Comparison of ENCODE assay signal across 22 mouse cellular contexts in genomic region chr9:119804501-119804847, GRCm38 (mm10). TPM values are rescaled to one million over a fixed set of nuclear protein-coding genes. Genes with fewer than 3 reads are reported as not detected.
DNase-seq lines count a peak whose midpoint lies in the region; ATAC-seq lines count a peak whose summit lies in the region.
"Had no signal": no experiment of that assay in that cellular context is flagged by ENCODE, and none has a peak within 500 bp of the region (broad histone marks: within the 10 kb centered on the region; RNA-seq: fewer than 3 reads in every experiment).

No protein-coding gene starts in this region.

- no peak for DNase-seq in forebrain, embryonic 10.5 days (ENCODE audit: extremely low spot score, low spot score)
- peak; percentile 7 for DNase-seq in thymus, postnatal 14 days
- DNase-seq in thymus, adult 18-20 months: no peak
- no peak for DNase-seq in cerebellum, adult 8-10 months
- DNase-seq in layer of hippocampus, postnatal 36 days: no peak
- DNase-seq: cerebellum, adult 2 months; gastrocnemius, postnatal 14 days; heart, adult 2 months; heart, postnatal 4 days; kidney, adult 11 months had no signal

- no peak for ATAC-seq in forebrain, embryonic 16.5 days
- ATAC-seq in granulocyte monocyte progenitor cell, adult 5-6 weeks (replicated peaks; ENCODE audit: poor library complexity, severe bottlenecking): 0 out of 2 replicates have a peak, but pooled peaks have one; percentile 22
- ATAC-seq in megakaryocyte, adult 5-6 weeks (ENCODE audit: poor library complexity, severe bottlenecking): no peak
- ATAC-seq: hindbrain, postnatal 0 days had no signal

- H3K9me3 ChIP-seq in forebrain, embryonic 10.5 days: no peaks in the 10 kb centered on the region
- no peaks in the 10 kb centered on the region for H3K9me3 ChIP-seq in forebrain, embryonic 16.5 days (ENCODE audit: control insufficient read depth, low read length)
- H3K9me3 ChIP-seq: embryonic facial prominence, embryonic 12.5 days; lung, embryonic 15.5 days had no signal

- H3K4me2 ChIP-seq in forebrain, embryonic 16.5 days (ENCODE audit: low read length): no peak overlapping the region
- H3K4me2 ChIP-seq: embryonic facial prominence, embryonic 12.5 days; lung, embryonic 15.5 days had no signal

- H3K4me3 ChIP-seq in forebrain, embryonic 10.5 days: no peak overlapping the region
- H3K4me3 ChIP-seq in forebrain, embryonic 16.5 days (replicated peaks; ENCODE audit: low read length): no peak overlapping the region
- H3K4me3 ChIP-seq: embryonic facial prominence, embryonic 12.5 days; erythroblast, embryonic 14.5 days; heart, adult 2 months; lung, embryonic 15.5 days had no signal

- H3K27ac ChIP-seq in forebrain, embryonic 10.5 days: peak overlapping the region; percentile 90
- no peak overlapping the region for H3K27ac ChIP-seq in forebrain, embryonic 16.5 days (ENCODE audit: low read length)
- H3K27ac ChIP-seq: embryonic facial prominence, embryonic 12.5 days; heart, adult 2 months; hindbrain, postnatal 0 days; kidney, postnatal 0 days; liver, embryonic 14.5 days; lung, embryonic 15.5 days had no signal

- H3K4me1 ChIP-seq in forebrain, embryonic 10.5 days: peaks cover 59% of the 10 kb centered on the region
- peaks cover 18% of the 10 kb centered on the region for H3K4me1 ChIP-seq in forebrain, embryonic 16.5 days (replicated peaks; ENCODE audit: control insufficient read depth, insufficient read depth, low read length)
- H3K4me1 ChIP-seq: lung, embryonic 15.5 days had no signal

- no peak overlapping the region for H3K9ac ChIP-seq in forebrain, embryonic 16.5 days (replicated peaks; ENCODE audit: low read depth, low read length)
- H3K9ac ChIP-seq: embryonic facial prominence, embryonic 12.5 days; liver, embryonic 14.5 days; lung, embryonic 15.5 days had no signal

- H3K36me3 ChIP-seq in forebrain, embryonic 10.5 days (replicated peaks): no peaks in the 10 kb centered on the region
- H3K36me3 ChIP-seq in forebrain, embryonic 16.5 days (ENCODE audit: control insufficient read depth, insufficient read depth): no peaks in the 10 kb centered on the region
- H3K36me3 ChIP-seq: embryonic facial prominence, embryonic 12.5 days; lung, embryonic 15.5 days had no signal

- WGBS in forebrain, embryonic 10.5 days: 89% methylated on average over 11 of the region's 11 CpGs
- WGBS in forebrain, embryonic 16.5 days: 70% methylated on average over 11 of the region's 11 CpGs

- H3K27me3 ChIP-seq in forebrain, embryonic 10.5 days (ENCODE audit: poor library complexity, severe bottlenecking): peaks cover 6% of the 10 kb centered on the region; the same call in 1 of the 2 replicates
- H3K27me3 ChIP-seq in forebrain, embryonic 16.5 days (replicated peaks; ENCODE audit: control insufficient read depth, insufficient read depth, low read length): no peaks in the 10 kb centered on the region
- H3K27me3 ChIP-seq: embryonic facial prominence, embryonic 12.5 days; lung, embryonic 15.5 days had no signal

RNA-seq across cellular contexts. Expression of gene Scn11a, which starts 20.8 kb away (rescaled TPM):
- 0.78 and 1.3 TPM in 2 replicates for polyA plus RNA-seq in forebrain, embryonic 10.5 days (2016; fragmentation: Nextera tagmentation; extraction: Ambion mirVana)
- 0.26 and 0.27 TPM in 2 replicates for polyA plus RNA-seq in forebrain, embryonic 16.5 days (2015; fragmentation: Nextera tagmentation; extraction: Ambion mirVana)
- not detected in 2 replicates for total RNA-seq in granulocyte monocyte progenitor cell, adult 5-6 weeks (2014; fragmentation: Nextera tagmentation)
- not detected in 2 replicates for total RNA-seq in granulocyte monocyte progenitor cell, adult 5-6 weeks (2017)
- total RNA-seq in megakaryocyte, adult 5-6 weeks (2015): not detected in 2 replicates
- total RNA-seq in megakaryocyte, adult 5-6 weeks (2017): not detected in 2 replicates
- not detected for total RNA-seq in layer of hippocampus, postnatal 36 days (2021)
- total RNA-seq: adrenal gland, adult 18-20 months; gastrocnemius, postnatal 14 days had no signal
- polyA plus RNA-seq: cortical plate, adult 2 months; erythroblast, embryonic 14.5 days; heart, embryonic 14.5 days; lung, embryonic 15.5 days had no signal
